11 mouse cellular contexts compared by ENCODE assay signal in genomic region chr6:48676860-48677415, GRCm38 (mm10). TPM values are rescaled to one million over a fixed set of nuclear protein-coding genes. Genes with fewer than 3 reads are reported as not detected.
DNase-seq lines count a peak whose midpoint lies in the region; ATAC-seq and TF ChIP-seq lines count a peak whose summit lies in the region.
"Had no signal": no experiment of that assay in that cellular context is flagged by ENCODE, and none has a peak within 500 bp of the region (broad histone marks: within the 10 kb centered on the region; RNA-seq: fewer than 3 reads in every experiment).

No protein-coding gene starts in this region.

- WGBS in hindbrain, embryonic 13.5 days: 80% methylated on average over 5 of the region's 5 CpGs
- 74% methylated on average over 5 of the region's 5 CpGs for WGBS in hindbrain, embryonic 16.5 days
- 73% methylated on average over 5 of the region's 5 CpGs for WGBS in intestine, postnatal 0 days

- H3K4me2 ChIP-seq in hindbrain, embryonic 13.5 days: 0 out of 2 replicates have a peak overlapping the region, but pooled peaks have one; percentile 31
- H3K4me2 ChIP-seq in hindbrain, embryonic 16.5 days (ENCODE audit: low read length): no peak overlapping the region
- peak overlapping the region; percentile 64 for H3K4me2 ChIP-seq in intestine, postnatal 0 days (replicated peaks; ENCODE audit: low read depth)

- H3K36me3 ChIP-seq in hindbrain, embryonic 13.5 days: no peaks in the 10 kb centered on the region
- no peaks in the 10 kb centered on the region for H3K36me3 ChIP-seq in hindbrain, embryonic 16.5 days (ENCODE audit: control insufficient read depth, insufficient read depth, low read length)
- no peaks in the 10 kb centered on the region for H3K36me3 ChIP-seq in intestine, postnatal 0 days (ENCODE audit: control insufficient read depth, insufficient read depth)

- H3K4me3 ChIP-seq in hindbrain, embryonic 13.5 days: no peak overlapping the region
- H3K4me3 ChIP-seq in hindbrain, embryonic 16.5 days (ENCODE audit: low read length): no peak overlapping the region
- H3K4me3 ChIP-seq in intestine, postnatal 0 days (ENCODE audit: low read depth, low read length): peak overlapping the region; percentile 39; the same call in 1 of the 2 replicates

- no peak for TF ChIP-seq CTCF in intestine, postnatal 0 days (IDR thresholded peaks at IDR 0.05; ENCODE audit: low read depth)

- no peak for ATAC-seq in hindbrain, embryonic 13.5 days (ENCODE audit: low FRiP score)
- ATAC-seq in hindbrain, embryonic 16.5 days: no peak
- ATAC-seq in intestine, postnatal 0 days: no peak
- ATAC-seq: hindbrain, postnatal 0 days; midbrain, embryonic 16.5 days had no signal

- H3K9ac ChIP-seq in hindbrain, embryonic 13.5 days: no peak overlapping the region
- H3K9ac ChIP-seq in hindbrain, embryonic 16.5 days (ENCODE audit: low read depth, low read length): no peak overlapping the region
- H3K9ac ChIP-seq in intestine, postnatal 0 days (ENCODE audit: low read depth, low read length): no peak overlapping the region

- H3K27me3 ChIP-seq in hindbrain, embryonic 13.5 days: no peaks in the 10 kb centered on the region
- no peaks in the 10 kb centered on the region for H3K27me3 ChIP-seq in hindbrain, embryonic 16.5 days (replicated peaks; ENCODE audit: control insufficient read depth, insufficient read depth, low read length)
- H3K27me3 ChIP-seq in intestine, postnatal 0 days (replicated peaks; ENCODE audit: control insufficient read depth, insufficient read depth, low read length): no peaks in the 10 kb centered on the region

- peak; percentile 15 for DNase-seq in thymus, postnatal 4 days
- no peak for DNase-seq in thymus, postnatal 25 days
- DNase-seq in cerebellum, adult 9-10 months: no peak
- DNase-seq in thymus, postnatal 36 days: no peak
- DNase-seq: right cerebral cortex, postnatal 4 days had no signal

- no peaks in the 10 kb centered on the region for H3K9me3 ChIP-seq in hindbrain, embryonic 13.5 days
- no peaks in the 10 kb centered on the region for H3K9me3 ChIP-seq in hindbrain, embryonic 16.5 days (ENCODE audit: control insufficient read depth, low read length)
- no peaks in the 10 kb centered on the region for H3K9me3 ChIP-seq in intestine, postnatal 0 days (ENCODE audit: control insufficient read depth)

- H3K27ac ChIP-seq in hindbrain, embryonic 13.5 days: no peak overlapping the region
- H3K27ac ChIP-seq in hindbrain, embryonic 16.5 days (ENCODE audit: low read depth, low read length): no peak overlapping the region
- no peak overlapping the region for H3K27ac ChIP-seq in intestine, postnatal 0 days (ENCODE audit: low read depth, low read length)
- H3K27ac ChIP-seq: hindbrain, postnatal 0 days had no signal

- 0 out of 2 replicates have a peak, but pooled peaks cover 3% of the 10 kb centered on the region for H3K4me1 ChIP-seq in hindbrain, embryonic 13.5 days (replicated peaks)
- H3K4me1 ChIP-seq in hindbrain, embryonic 16.5 days (ENCODE audit: control insufficient read depth, insufficient read depth, low read depth, low read length): no peaks in the 10 kb centered on the region
- H3K4me1 ChIP-seq in intestine, postnatal 0 days (replicated peaks; ENCODE audit: control insufficient read depth, insufficient read depth, low read length): no peaks in the 10 kb centered on the region; the same call in 1 of the 2 replicates

RNA-seq across cellular contexts. Expression of gene Gimap9, which starts 1.0 kb away (rescaled TPM):
- 2.9 and 3.6 TPM in 2 replicates for polyA plus RNA-seq in hindbrain, embryonic 13.5 days (2015; fragmentation: Nextera tagmentation; extraction: Ambion mirVana)
- 1.8 and 2.3 TPM in 2 replicates for polyA plus RNA-seq in hindbrain, embryonic 16.5 days (2015; fragmentation: Nextera tagmentation; extraction: Ambion mirVana)
- 9.9 and 10.2 TPM in 2 replicates for polyA plus RNA-seq in intestine, postnatal 0 days (2015; fragmentation: Nextera tagmentation; extraction: Ambion mirVana)

RNA-seq across cellular contexts. Expression of gene Gimap4, which starts 7.4 kb away (rescaled TPM):
- 1.7 and 2.2 TPM in 2 replicates for polyA plus RNA-seq in hindbrain, embryonic 13.5 days (2015; fragmentation: Nextera tagmentation; extraction: Ambion mirVana)
- 1.3 and 2.3 TPM in 2 replicates for polyA plus RNA-seq in hindbrain, embryonic 16.5 days (2015; fragmentation: Nextera tagmentation; extraction: Ambion mirVana)
- 9.6 and 11.3 TPM in 2 replicates for polyA plus RNA-seq in intestine, postnatal 0 days (2015; fragmentation: Nextera tagmentation; extraction: Ambion mirVana)

RNA-seq across cellular contexts. Expression of gene Gimap8, which starts 29.9 kb away (rescaled TPM):
- polyA plus RNA-seq in hindbrain, embryonic 13.5 days (2015; fragmentation: Nextera tagmentation; extraction: Ambion mirVana): 0.47 and 0.85 TPM in 2 replicates
- 0.59 and 0.71 TPM in 2 replicates for polyA plus RNA-seq in hindbrain, embryonic 16.5 days (2015; fragmentation: Nextera tagmentation; extraction: Ambion mirVana)
- polyA plus RNA-seq in intestine, postnatal 0 days (2015; fragmentation: Nextera tagmentation; extraction: Ambion mirVana): 1.1 and 1.2 TPM in 2 replicates

RNA-seq across cellular contexts. Expression of gene Gimap6, which starts 31.1 kb away (rescaled TPM):
- 7.8 and 8.8 TPM in 2 replicates for polyA plus RNA-seq in hindbrain, embryonic 13.5 days (2015; fragmentation: Nextera tagmentation; extraction: Ambion mirVana)
- 7.5 and 8.1 TPM in 2 replicates for polyA plus RNA-seq in hindbrain, embryonic 16.5 days (2015; fragmentation: Nextera tagmentation; extraction: Ambion mirVana)
- 13.6 and 15.8 TPM in 2 replicates for polyA plus RNA-seq in intestine, postnatal 0 days (2015; fragmentation: Nextera tagmentation; extraction: Ambion mirVana)

RNA-seq across cellular contexts. Expression of gene Gm28053, which starts 41.5 kb away (rescaled TPM):
- polyA plus RNA-seq in hindbrain, embryonic 13.5 days (2015; fragmentation: Nextera tagmentation; extraction: Ambion mirVana): 0.79 TPM in 1 of 2 replicates, not detected in the other
- 1.0 and 1.4 TPM in 2 replicates for polyA plus RNA-seq in hindbrain, embryonic 16.5 days (2015; fragmentation: Nextera tagmentation; extraction: Ambion mirVana)
- polyA plus RNA-seq in intestine, postnatal 0 days (2015; fragmentation: Nextera tagmentation; extraction: Ambion mirVana): 1.3 and 2.3 TPM in 2 replicates
- polyA plus RNA-seq: embryonic facial prominence, embryonic 11.5 days; hindbrain, postnatal 0 days had no signal
